Mouse (Mus musculus) heart, adult 2 months (tissue): Measurements from ENCODE around the gene Map4.

ENCODE experiments used
- CTCF ChIP-seq: fragments of 200-600 bp; IDR thresholded peaks from 2 replicates; pipeline ENCODE4 v1.8.1; 2022; ENCODE audit warnings: antibody characterized with exemption, mild to moderate bottlenecking, moderate library complexity
- EP300 ChIP-seq: fragments of 200-500 bp; IDR thresholded peaks from 2 replicates; pipeline ENCODE4 v1.6.1; 2011; ENCODE audit warnings: low read depth, low read length, control low read depth; ENCODE audit not compliant: insufficient read depth
- POLR2A ChIP-seq: fragments of 200-500 bp; IDR thresholded peaks from 2 replicates; pipeline ENCODE4 v1.6.1; 2011; ENCODE audit warnings: mild to moderate bottlenecking, low read depth, low read length, control low read depth; ENCODE audit not compliant: insufficient read depth

DNA sequence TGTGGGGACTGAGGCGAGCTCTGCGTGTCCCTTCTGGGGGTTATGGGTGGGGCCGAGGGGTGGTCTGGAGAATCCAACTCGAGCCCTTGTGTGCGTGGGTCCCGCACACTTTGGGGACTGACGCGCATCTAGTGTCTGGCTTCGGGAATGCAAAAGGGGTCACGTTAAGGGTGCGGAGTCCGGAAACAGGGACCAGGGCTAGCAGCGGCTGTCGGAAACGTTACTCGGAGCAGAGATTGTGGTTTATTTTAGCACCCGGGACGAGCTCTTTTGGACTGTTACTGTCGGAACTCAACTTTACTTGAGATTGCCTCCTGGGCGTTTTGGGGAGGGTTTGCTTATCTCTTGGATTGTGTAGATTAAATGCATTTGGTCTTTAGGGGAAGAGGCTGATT lies 1.1 kb downstream of the Map4 start:
- TF ChIP-seq POLR2A (no peak), CTCF (no peak), EP300 (no peak)
